Mouse (Mus musculus) heart, embryonic 10.5 days (tissue): ENCODE results near the gene Il12b. TPM values are rescaled to one million over a fixed set of nuclear protein-coding genes. Genes with fewer than 3 reads are reported as not detected.
A peak's percentile ranks its signal among the peaks of the same experiment; 100 is the strongest.

ENCODE experiments used
- DNase-seq: peaks from one replicate; pipeline ENCODE4 v3.0.0-alpha.2; 2017; ENCODE audit warnings: low spot score
- H3K27ac ChIP-seq: fragments of 300-500 bp; sonication (generic); 2 replicates; pipeline ENCODE4 v1.5.1; 2016; ENCODE audit warnings: mild to moderate bottlenecking
- H3K27me3 ChIP-seq: fragments of 300-500 bp; sonication (generic); 2 replicates; pipeline ENCODE4 v1.6.1; 2016; ENCODE audit warnings: mild to moderate bottlenecking; ENCODE audit not compliant: poor library complexity, insufficient read depth, severe bottlenecking
- H3K36me3 ChIP-seq: fragments of 300-500 bp; sonication (generic); 2 replicates; pipeline ENCODE4 v1.6.1; 2016; ENCODE audit warnings: mild to moderate bottlenecking, moderate library complexity
- H3K4me1 ChIP-seq: fragments of 300-500 bp; sonication (generic); 2 replicates; pipeline ENCODE4 v1.6.1; 2016; ENCODE audit warnings: mild to moderate bottlenecking
- H3K4me3 ChIP-seq: fragments of 300-500 bp; sonication (generic); 2 replicates; pipeline ENCODE4 v1.5.1; 2016; ENCODE audit warnings: mild to moderate bottlenecking, moderate library complexity
- H3K9me3 ChIP-seq: fragments of 300-500 bp; sonication (generic); 2 replicates; pipeline ENCODE4 v1.6.1; 2016; ENCODE audit warnings: mild to moderate bottlenecking, moderate library complexity
- WGBS: fragments of 180-500 bp; shearing (Covaris S2); methylation state at CpG from one replicate; pipeline ENCODE4 v1.1.7; 2016; 5-methylcytosine and 5-hydroxymethylcytosine counted together
- polyA plus RNA-seq: library from polyadenylated mRNA; unstranded; fragments of >200 nt; fragmentation: Nextera tagmentation; extraction: Ambion mirVana; gene quantifications from 2 replicates; pipeline ENCODE4 v1.2.1, GENCODE M21; 2016

The Il12b gene
- polyA plus RNA-seq, 1 experiment from 2014 or later, result not detected

DNA sequence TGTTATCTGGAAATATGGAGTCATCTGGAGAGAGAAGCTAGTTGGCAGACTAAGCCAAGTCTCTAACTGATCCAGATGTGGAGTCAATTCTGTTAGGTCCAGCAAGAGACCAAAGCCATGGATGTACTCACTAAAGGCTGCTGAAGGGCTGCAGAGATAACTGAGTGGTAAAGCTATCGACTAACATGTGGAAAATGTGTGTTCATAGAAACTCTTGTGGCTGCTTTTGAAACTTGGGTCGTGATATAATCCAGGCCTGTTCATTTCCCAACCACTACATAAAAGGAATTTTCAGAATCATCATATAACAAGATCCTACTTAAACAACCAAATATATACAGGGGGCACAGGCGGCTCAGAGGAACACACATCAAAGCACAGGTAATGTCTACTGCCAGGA lies 2.3 kb upstream of the Il12b start:
- 62% methylated on average over 3 of the region's 3 CpGs for WGBS
- DNase-seq, result no peak
- Histone ChIP-seq H3K27ac (no peak overlapping the region), H3K27me3 (no peaks in the 10 kb centered on the region), H3K4me3 (no peak overlapping the region), H3K36me3 (no peaks in the 10 kb centered on the region), H3K9me3 (no peaks in the 10 kb centered on the region), H3K4me1 (peaks cover 12% of the 10 kb centered on the region; the same call in 1 of the 2 replicates)

DNA sequence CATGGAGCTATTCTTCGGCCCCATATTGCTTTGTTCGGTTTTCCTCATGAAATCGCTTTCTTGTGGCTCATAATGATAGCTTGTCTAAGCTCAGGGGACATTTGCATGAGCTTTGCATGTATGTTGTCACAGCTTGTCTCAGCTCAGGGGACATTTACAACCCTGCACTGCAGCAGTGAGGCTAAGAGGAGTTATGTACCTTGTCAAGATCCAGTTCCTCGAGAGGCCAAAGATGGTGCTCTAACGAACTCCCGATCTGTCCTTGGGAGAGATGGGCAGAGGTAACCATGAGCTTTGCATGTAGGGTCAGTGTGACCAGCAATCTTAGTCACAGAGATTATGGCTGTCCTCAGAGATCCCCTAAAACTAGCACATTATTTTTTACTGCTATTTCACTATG lies 1.5 kb upstream of the Il12b start:
- Histone ChIP-seq H3K9me3 (no peaks in the 10 kb centered on the region), H3K36me3 (no peaks in the 10 kb centered on the region), H3K4me1 (peaks cover 12% of the 10 kb centered on the region; the same call in 1 of the 2 replicates), H3K27me3 (no peaks in the 10 kb centered on the region), H3K27ac (no peak overlapping the region), H3K4me3 (peak overlapping the region; percentile 52)
- no peak for DNase-seq
- 69% methylated on average over 6 of the region's 6 CpGs for WGBS

GRCm38 (mm10) chr11:44398782-44399225 lies 1.1 kb upstream of the Il12b start:
- peak overlapping the region; percentile 52 for H3K4me3 ChIP-seq
- peak overlapping the region; percentile 62 for H3K27ac ChIP-seq
- peak; percentile 90 for DNase-seq
- H3K36me3 ChIP-seq, result no peaks in the 10 kb centered on the region
- H3K27me3 ChIP-seq, result no peaks in the 10 kb centered on the region
- H3K9me3 ChIP-seq, result no peaks in the 10 kb centered on the region
- H3K4me1 ChIP-seq, result peaks cover 12% of the 10 kb centered on the region; the same call in 1 of the 2 replicates
- WGBS, result 4% methylated on average over 20 of the region's 20 CpGs

DNA sequence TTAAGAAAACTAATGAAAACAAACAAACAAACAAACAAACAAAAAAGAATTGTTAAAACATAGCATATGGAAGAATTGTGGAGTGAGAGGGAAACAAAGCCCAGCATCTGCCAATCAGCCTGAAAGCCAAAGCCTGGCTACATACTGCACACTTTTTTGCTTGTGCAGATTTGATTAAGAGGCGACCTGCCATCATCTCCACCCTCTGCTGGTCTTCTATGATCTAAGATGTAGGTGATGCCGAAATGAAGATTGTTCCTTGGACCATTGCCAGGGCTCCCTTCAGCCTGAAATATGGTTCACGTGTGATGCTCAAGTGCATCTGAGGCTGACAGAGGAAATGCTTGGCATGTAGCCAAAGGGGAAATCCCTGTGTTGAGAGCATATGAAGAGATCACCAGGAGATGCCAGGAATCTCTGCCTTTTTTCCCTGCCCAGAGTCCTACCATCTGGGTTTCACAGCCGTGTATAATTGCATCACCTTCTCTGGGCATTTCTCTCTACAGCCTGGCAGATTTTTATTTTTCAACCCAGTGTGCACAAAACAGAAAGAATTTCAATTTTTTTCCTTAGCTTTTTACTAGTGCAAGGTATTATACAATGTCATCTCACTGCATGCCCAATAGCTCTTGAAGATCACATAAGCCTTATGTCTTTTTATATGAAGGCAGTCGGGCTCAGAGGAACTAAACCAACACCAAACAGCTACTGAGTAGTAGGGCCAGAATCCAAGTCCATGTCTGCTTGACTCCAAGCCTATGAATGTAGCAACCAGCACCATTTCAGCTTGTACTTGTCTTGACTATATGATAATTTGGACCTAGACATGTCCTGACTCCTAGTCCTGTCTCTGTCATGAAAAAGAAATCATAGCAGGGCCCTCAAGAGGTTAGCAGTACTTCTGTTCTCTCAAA lies 2.0 kb downstream of the Il12b start:
- H3K4me3 ChIP-seq, result no peak overlapping the region
- no peaks in the 10 kb centered on the region for H3K9me3 ChIP-seq
- DNase-seq, result peak; percentile 75
- H3K27me3 ChIP-seq, result no peaks in the 10 kb centered on the region
- WGBS, result 49% methylated on average over 5 of the region's 5 CpGs
- no peak overlapping the region for H3K27ac ChIP-seq
- H3K36me3 ChIP-seq, result no peaks in the 10 kb centered on the region
- peaks cover 16% of the 10 kb centered on the region; the same call in 1 of the 2 replicates for H3K4me1 ChIP-seq

DNA sequence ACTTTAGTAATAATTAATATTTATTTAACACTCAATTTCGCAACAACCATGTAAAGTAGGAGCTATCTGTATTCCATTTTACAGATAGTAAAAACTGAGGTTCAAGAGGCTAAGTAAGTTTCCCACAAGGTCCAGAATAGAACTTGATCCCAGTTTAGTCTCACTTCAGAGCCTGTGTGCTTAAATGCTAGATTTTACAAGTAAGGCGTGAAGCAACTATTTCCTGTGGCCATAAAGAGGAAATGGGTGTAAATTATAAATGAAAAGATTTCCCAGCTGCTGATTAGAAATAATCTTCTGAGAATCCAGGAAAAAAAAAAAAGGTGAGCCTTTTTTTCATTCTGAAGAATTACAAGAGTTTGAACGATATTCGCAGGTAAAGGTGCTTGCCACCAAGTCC lies 5.2 kb downstream of the Il12b start:
- Histone ChIP-seq H3K36me3 (no peaks in the 10 kb centered on the region), H3K27ac (no peak overlapping the region), H3K9me3 (no peaks in the 10 kb centered on the region), H3K4me1 (peaks cover 14% of the 10 kb centered on the region; the same call in 1 of the 2 replicates), H3K4me3 (no peak overlapping the region), H3K27me3 (0 out of 2 replicates have a peak, but pooled peaks cover 4% of the 10 kb centered on the region)
- 86% methylated on average over 4 of the region's 4 CpGs for WGBS
- no peak for DNase-seq

DNA sequence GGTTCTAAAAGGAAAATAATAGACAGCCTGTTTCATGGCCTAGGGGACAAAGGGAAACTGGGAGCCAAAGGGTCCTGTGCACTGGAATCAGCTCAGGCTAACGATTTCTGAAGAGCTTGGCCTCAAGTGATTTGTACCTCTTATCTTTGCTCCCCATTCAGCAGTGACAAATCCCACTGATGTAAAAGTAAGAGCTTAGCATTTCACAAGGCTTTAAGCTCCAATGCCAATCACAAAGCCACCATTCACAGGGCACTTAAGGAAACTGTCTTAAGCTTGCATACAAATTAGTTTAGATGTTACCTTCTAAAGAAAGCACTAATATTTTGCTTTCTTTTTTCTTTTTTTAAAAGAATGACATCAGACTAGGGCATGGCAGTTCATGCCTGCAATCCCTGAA lies 6.1 kb downstream of the Il12b start:
- peak; percentile 41 for DNase-seq
- 0% methylated on average over 1 of the region's 1 CpGs for whole genome bisulfite sequencing

DNA sequence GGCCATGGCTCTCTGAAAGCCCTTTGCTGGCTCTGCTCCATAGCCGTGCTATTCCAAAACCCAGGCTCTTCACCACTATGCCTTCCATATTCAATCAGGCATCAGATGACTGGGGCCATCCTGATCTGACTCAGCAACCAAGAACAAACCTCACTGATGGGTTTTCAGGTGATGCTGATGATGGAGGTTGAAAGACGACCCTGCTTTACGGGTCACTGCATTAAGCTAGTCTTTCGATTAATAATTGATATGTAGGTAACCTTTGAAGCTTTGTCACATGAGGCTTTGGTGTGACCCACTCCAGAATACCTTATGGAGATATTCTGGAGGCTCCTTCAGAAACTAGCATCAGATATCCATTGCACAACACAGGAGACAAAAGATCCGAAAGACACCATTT lies 6.6 kb downstream of the Il12b start:
- no peaks in the 10 kb centered on the region for H3K36me3 ChIP-seq
- DNase-seq, result no peak
- H3K27me3 ChIP-seq, result peaks cover 13% of the 10 kb centered on the region; the same call in 1 of the 2 replicates
- H3K9me3 ChIP-seq, result no peaks in the 10 kb centered on the region
- no peak overlapping the region for H3K4me3 ChIP-seq
- WGBS, result 70% methylated on average over 5 of the region's 5 CpGs
- no peak overlapping the region for H3K27ac ChIP-seq
- H3K4me1 ChIP-seq, result peaks cover 11% of the 10 kb centered on the region; the same call in 1 of the 2 replicates

More for the DNA sequence above, 6.1 kb downstream of the Il12b start:
- Histone ChIP-seq H3K9me3 (no peaks in the 10 kb centered on the region), H3K27ac (no peak overlapping the region), H3K36me3 (no peaks in the 10 kb centered on the region), H3K27me3 (peaks cover 10% of the 10 kb centered on the region; the same call in 1 of the 2 replicates), H3K4me3 (no peak overlapping the region), H3K4me1 (peaks cover 11% of the 10 kb centered on the region; the same call in 1 of the 2 replicates)

DNA sequence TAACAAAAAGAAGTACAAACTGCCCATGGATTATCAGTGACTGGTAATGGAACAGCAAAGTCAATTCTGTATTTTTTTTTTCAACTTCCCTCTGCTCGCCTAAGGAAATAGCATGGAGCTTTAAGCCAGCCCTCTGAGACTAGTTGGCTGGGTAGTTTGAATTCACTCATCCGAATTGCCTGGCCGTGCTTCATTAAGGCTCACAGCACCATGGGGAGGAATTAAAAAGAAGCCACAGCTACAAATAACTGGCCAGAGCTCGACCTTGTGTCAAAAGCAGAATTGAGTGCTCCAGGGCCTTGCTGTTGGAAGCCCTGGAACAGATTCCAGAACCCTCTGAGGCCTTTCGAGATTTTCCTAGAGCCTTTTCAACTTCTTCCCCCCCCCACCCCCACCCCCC lies 8.8 kb downstream of the Il12b start:
- Histone ChIP-seq H3K27me3 (peaks cover 13% of the 10 kb centered on the region; the same call in 1 of the 2 replicates), H3K9me3 (no peaks in the 10 kb centered on the region), H3K4me3 (no peak overlapping the region), H3K4me1 (peaks cover 4% of the 10 kb centered on the region; the same call in 1 of the 2 replicates), H3K27ac (no peak overlapping the region), H3K36me3 (no peaks in the 10 kb centered on the region)
- DNase-seq, result peak; percentile 28
- 52% methylated on average over 5 of the region's 5 CpGs for WGBS

GRCm38 (mm10) chr11:44410413-44410812 lies 10.6 kb downstream of the Il12b start:
- no peak for DNase-seq
- Histone ChIP-seq H3K27ac (no peak overlapping the region), H3K4me1 (peaks cover 4% of the 10 kb centered on the region; the same call in 1 of the 2 replicates), H3K9me3 (no peaks in the 10 kb centered on the region), H3K36me3 (no peaks in the 10 kb centered on the region), H3K4me3 (no peak overlapping the region), H3K27me3 (peaks cover 13% of the 10 kb centered on the region; the same call in 1 of the 2 replicates)
- 49% methylated on average over 3 of the region's 3 CpGs for WGBS

GRCm38 (mm10) chr11:44412276-44412675 lies 12.4 kb downstream of the Il12b start:
- H3K27ac ChIP-seq, result no peak overlapping the region
- no peaks in the 10 kb centered on the region for H3K36me3 ChIP-seq
- no peaks in the 10 kb centered on the region for H3K9me3 ChIP-seq
- H3K27me3 ChIP-seq, result peaks cover 17% of the 10 kb centered on the region; the same call in 1 of the 2 replicates
- H3K4me1 ChIP-seq, result no peaks in the 10 kb centered on the region
- WGBS, result 76% methylated on average over 8 of the region's 8 CpGs
- H3K4me3 ChIP-seq, result no peak overlapping the region
- DNase-seq, result peak; percentile 61

DNA sequence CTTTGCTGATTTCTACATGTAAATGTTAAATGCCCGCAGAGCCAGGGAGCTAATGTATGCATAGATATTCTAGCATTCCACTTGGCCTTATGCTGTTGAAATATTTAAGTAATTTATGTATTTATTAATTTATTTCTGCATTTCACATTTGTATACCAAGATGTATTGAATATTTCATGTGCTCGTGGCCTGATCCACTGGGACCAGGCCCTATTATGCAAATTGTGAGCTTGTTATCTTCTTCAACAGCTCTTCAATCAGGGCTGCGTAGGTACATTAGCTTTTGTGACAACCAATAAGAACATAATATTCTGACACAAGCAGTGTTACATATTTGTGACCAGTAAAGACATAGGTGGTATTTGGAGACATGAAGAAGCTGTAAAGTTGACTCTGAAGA lies 13.5 kb downstream of the Il12b start:
- peak; percentile 20 for DNase-seq

GRCm38 (mm10) chr11:44414605-44415004 lies 14.7 kb downstream of the Il12b start:
- Histone ChIP-seq H3K9me3 (no peaks in the 10 kb centered on the region), H3K36me3 (no peaks in the 10 kb centered on the region), H3K27ac (no peak overlapping the region), H3K4me3 (no peak overlapping the region), H3K27me3 (peaks cover 15% of the 10 kb centered on the region; the same call in 1 of the 2 replicates), H3K4me1 (no peaks in the 10 kb centered on the region)
- DNase-seq, result no peak
- WGBS, result 84% methylated on average over 3 of the region's 3 CpGs

More for the DNA sequence above, 13.5 kb downstream of the Il12b start:
- Histone ChIP-seq H3K4me3 (no peak overlapping the region), H3K27me3 (peaks cover 15% of the 10 kb centered on the region; the same call in 1 of the 2 replicates), H3K4me1 (no peaks in the 10 kb centered on the region), H3K9me3 (no peaks in the 10 kb centered on the region), H3K36me3 (no peaks in the 10 kb centered on the region), H3K27ac (no peak overlapping the region)
- 81% methylated on average over 3 of the region's 3 CpGs for WGBS

GRCm38 (mm10) chr11:44417403-44417802 lies 17.5 kb downstream of the Il12b start:
- no peak for DNase-seq
- 26% methylated on average over 1 of the region's 1 CpGs for WGBS

More at GRCm38 (mm10) chr11:44417403-44417802, 17.5 kb downstream of the Il12b start:
- Histone ChIP-seq H3K4me3 (no peak overlapping the region), H3K36me3 (no peaks in the 10 kb centered on the region), H3K27ac (no peak overlapping the region), H3K9me3 (no peaks in the 10 kb centered on the region), H3K4me1 (no peaks in the 10 kb centered on the region), H3K27me3 (peaks cover 5% of the 10 kb centered on the region; the same call in 1 of the 2 replicates)
